Mouse (Mus musculus) ES-Bruce4 (cell line): Measurements from ENCODE around the gene Card11.

Source experiments
- CTCF ChIP-seq: IDR thresholded peaks from one replicate; pipeline ENCODE4 v1.8.1; 2011; ENCODE audit warnings: low read depth, low read length
- POLR2A ChIP-seq: IDR thresholded peaks from one replicate; pipeline ENCODE4 v1.8.1; 2011; ENCODE audit warnings: low read length; ENCODE audit not compliant: insufficient read depth

- TF ChIP-seq CTCF: no peak
- no peak for TF ChIP-seq POLR2A
Observed at GRCm38 (mm10) chr5:140940923-140941491, 59.4 kb downstream of the Card11 start.
